Mouse (Mus musculus) thymus, postnatal 36 days (tissue): ENCODE data around the gene Recql.
A peak's percentile ranks its signal among the peaks of the same experiment; 100 is the strongest.

ENCODE experiments used
- DNase-seq, 2 experiments: peaks; one replicate each; pipeline ENCODE4 v3.0.0; 2022; ENCODE audit warnings: mixed read lengths in 2 of 2

Recql gene

GRCm38 (mm10) chr6:142387011-142387754 is at the start of gene Recql, which contains the start of gene Golt1b:
Recql (minus strand) TSS chr6:142387087.
Golt1b (plus strand) TSS chr6:142387221.
- peak; percentile 97 for DNase-seq

- DNase-seq, result no peak
Observed at GRCm38 (mm10) chr6:142429072-142429471, 42.2 kb upstream of the Recql start.

DNA sequence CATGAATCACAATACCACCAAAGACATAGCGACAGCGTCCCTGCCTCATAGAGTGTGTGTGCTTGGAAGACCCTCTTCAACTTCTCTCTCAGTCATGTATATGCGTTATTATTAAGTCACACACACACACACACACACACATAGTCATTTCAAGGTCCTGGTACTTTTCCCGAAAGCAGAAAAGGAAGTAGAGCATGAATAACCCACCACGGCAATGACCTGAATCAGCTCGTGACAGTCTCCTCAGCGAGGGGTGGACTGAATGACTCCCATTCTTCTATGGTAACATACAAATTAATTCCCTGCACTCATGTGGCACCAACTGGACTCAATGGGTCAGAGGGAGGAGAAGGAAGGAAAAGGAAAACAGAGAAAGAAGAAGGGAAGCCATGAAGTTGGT is 38.1 kb upstream of the Recql start:
- no peak for DNase-seq

DNA sequence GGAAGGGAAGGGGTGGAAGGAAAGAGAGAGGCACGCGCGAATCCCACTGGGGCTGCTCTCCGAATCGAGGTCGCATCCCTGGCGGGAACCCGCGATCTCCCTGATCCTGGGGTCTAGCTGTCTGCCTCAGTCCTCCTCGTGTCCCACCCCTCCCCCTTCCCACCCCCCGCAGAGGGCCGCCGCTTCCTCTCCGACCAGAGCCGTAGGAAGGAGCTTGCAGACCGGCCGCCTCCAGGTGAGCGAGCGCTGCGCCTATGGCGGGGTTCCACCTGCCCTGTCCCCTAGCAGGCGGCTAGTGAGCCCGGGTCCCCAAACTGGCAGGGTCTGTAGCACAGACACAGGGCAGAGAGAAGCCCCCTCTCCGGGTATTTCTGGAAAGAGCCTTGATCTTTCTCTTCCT is 27.7 kb upstream of the Recql start:
- DNase-seq, result no peak

DNA sequence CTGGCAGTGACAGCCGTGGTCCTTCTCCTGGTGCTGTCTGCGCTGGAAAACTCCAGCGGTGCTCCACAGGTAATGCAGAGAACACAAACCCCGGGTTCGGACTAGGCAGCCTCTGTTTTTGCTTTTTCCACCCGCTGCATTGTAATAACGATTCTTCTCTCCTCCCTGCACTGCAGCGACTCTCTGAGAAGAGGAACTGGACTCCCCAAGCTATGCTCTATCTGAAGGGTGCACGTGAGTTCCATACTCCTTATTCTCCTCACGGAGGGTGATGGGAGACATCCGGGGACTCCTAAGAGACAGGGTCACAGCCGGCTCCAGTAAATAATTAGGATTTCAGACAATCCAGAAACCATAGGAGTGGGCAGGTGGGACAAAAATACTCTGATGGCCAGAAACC is 27.0 kb upstream of the Recql start:
- DNase-seq, result no peak

GRCm38 (mm10) chr6:142412906-142413491 is 26.1 kb upstream of the Recql start, which contains the start of gene Spx:
Spx (plus strand) TSS chr6:142413441.
- no peak for DNase-seq

- no peak for DNase-seq
Observed at GRCm38 (mm10) chr6:142411140-142411539, 24.3 kb upstream of the Recql start.

GRCm38 (mm10) chr6:142395756-142396155 is 8.9 kb upstream of the Recql start:
- DNase-seq, result no peak

DNA sequence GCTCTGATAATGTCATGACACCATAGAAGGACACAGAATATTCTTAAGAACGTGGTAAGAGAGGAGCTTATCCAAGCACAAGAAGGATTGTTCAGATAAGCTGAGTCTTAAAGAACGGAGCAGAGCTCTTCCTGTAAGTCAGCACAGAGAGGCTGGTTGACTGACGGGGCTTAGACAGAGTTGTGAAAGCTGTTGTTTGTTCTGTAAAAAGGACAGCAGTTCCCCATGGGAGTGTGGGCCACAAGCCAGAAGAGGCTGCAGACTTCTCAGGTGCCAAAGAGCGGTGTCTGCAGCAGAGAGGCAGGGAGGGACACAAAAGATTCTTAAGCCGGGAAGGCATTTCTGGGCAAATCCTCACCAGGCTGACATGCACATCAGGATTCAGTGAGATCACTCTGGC is 7.8 kb upstream of the Recql start:
- no peak for DNase-seq

DNA sequence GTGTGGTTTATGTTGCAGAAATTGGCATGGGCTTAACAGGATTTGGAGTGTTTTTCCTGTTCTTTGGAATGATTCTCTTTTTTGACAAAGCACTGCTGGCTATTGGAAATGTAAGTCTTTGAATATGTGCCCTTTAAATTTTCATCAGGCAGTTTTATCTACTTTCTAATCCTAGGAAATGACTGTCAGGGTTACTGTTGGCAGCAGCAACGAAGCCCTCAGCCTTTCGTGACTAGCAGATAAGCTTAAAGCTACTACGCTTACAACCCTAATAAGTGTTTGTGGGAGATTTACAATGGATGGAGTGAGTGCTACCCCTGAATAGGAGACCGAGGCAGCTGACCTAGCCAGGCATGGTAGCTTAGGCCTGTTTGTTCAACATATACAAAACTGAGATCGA is 5.4 kb upstream of the Recql start:
- DNase-seq, result no peak

DNA sequence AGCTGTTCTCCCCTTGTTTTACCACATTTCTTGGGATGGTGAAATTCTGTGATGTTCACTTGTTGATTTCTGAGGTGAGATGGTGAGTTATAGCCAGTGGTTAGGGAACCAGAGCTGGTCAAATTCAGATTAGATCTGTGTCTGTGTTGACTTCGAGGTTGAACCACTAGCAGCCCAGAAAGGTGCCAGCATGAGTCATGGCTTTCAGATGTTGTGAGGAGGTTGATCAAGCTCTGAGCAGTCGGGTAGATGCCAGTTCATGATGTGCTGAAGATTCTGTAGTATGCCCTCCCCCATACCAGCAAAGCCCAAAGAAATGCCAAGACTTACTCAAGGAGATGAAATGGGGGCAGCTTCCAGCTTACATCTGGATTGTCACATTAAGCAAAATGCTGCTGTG is 2.2 kb upstream of the Recql start:
- no peak for DNase-seq

DNA sequence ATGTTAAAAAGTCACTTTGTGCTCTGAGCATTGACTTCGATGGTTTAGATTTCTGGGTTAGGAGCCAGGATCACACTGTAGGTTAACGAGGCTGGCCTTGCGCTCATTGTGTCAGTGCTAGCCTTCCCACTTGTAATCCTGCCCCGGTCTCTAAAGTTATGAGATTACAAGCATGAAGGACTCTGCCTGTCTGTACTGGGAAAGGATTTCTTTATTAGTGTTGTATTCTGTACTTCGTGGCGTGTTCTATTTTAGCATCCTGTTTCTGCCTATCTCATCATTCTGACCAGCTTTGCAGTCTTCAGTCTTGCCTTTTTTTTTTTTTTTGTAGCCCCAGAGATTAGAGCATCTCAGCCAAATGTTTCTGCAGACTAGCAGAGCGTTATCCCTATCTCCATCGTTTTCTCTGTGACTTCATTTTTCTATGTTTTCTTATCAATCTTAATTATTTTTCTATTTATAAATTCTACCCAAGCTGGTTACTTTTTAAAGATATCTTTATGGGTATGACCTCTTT is 926 bp upstream of the Recql start:
- no peak for DNase-seq

DNA sequence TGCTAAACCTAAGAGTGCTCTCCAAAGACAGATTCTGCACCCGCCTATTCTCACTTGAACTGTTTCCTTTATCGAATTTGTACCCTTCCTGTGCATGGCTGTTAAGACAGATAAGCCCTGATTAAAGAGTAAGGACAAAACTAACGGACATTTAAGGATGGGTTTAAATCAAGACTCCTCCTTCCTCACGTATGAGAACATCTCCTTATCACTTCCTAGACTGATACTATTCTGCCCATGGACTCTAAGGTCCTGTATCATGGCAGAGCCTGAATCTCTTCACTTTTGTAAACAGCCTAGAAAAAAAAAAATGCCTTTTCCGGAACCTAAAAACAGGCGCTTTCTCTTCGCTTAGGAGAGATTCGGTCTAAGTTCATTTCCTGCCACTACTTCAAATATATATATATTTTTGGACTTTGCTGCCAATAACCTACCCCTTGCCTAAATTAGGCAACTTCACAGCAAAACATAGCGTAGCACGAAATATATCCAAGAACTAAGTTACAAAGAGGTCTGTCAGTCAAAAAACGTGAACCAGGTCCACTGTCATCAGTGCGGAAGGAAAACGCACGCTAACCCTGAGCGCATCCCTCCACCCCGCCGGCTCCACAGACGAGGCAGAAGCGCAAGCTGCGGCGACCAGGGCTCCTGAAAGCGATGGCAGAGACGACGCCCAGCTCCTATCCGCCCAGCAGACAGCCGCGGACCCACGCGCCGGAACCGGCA is 439 bp downstream of the Recql start:
- no peak for DNase-seq

GRCm38 (mm10) chr6:142384521-142384920 is 2.4 kb downstream of the Recql start:
- DNase-seq, result no peak

GRCm38 (mm10) chr6:142381615-142382014 is 5.3 kb downstream of the Recql start:
- DNase-seq, result no peak

DNA sequence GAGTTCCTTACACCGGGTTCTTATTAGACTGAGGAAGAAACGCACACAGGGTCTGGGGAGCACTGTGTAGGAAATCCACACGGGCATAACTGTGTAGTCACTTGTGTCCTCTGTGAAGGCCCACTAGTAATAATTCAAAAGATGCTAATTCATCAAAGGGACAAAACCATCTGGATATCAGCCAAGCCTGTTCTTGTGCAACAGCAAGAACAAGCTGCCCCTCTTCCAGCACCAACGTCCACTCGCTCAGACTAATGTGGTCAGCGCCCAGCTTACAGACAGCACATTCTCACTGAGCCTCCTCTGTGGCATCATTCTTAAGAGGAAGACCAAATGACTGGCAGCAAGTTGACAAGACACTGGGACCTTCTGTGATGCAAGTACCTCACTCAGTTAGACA is 6.9 kb downstream of the Recql start:
- DNase-seq, result no peak

GRCm38 (mm10) chr6:142378576-142379330 is 8.1 kb downstream of the Recql start:
- DNase-seq, result no peak

DNA sequence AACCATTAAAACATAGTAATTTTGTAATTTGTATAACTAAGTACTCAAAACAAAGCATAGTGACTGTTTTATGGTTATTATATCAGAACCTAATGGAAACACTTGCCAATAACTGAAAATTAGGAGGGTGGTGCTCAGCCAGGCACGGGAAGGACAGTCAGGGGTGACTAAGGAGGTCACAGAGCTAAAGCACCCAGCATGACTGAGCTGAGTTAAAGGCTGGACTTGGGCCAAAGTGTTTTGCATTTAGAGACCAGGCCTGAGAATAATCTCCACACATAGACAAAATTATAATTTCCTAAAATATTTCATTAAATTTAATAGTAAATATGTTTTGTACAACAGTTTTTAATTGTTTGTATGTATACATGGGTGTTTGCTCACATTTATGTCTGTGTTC is 9.8 kb downstream of the Recql start:
- no peak for DNase-seq

DNA sequence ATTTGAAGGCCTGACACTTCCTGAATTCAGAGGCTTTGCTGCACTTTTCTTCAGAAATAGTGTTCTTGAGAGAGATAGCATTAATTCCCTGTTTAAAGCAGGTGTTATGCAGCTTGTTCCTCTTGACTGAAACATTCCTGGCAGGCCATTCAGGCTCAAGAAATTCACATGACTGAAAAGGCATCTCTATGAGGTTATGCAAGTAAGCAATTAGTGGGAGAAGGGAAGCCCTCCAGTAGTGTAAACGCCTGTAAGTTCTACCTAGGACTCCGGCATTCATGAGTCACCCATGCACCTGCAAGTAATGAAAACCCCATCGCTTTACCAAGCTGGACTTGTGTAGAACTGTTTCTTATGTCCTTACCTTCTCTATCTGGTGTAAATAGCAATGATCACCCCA is 17.3 kb downstream of the Recql start:
- DNase-seq, result no peak

- DNase-seq, result no peak
Observed at GRCm38 (mm10) chr6:142367565-142367964, 19.3 kb downstream of the Recql start.

DNA sequence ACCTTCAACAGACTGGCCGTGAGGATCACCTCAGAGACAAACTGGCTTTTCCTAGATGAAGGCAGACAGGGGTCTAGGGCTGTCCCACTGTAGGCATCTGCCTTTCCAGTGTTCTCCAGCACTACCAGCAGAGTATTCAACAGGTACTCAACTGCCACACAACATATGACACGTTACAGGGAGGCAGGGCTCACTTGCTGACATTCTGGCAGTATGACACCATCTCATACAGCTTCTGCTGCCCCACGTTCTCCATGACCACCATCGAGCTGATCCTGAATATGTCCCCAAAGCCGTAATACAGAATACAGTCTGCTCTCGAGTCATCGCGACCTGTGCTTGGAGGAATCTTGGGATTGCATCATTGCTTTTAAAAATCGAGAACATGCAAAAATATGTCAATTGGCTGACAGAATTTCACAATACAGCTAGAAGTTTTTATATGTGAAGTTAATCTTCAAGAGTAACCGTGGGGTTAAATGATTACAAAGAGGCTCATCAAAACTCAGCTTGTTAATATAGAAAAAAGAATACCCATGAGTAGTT is 20.3 kb downstream of the Recql start:
- no peak for DNase-seq

- DNase-seq, result no peak
Observed at GRCm38 (mm10) chr6:142365742-142366472, 21.0 kb downstream of the Recql start.
